Mouse (Mus musculus) neural tube, embryonic 10.5 days (tissue): ENCODE measurements around the gene Brd3os.

ENCODE experiments used
- DNase-seq: peaks from one replicate; pipeline ENCODE4 v3.0.0-alpha.2; 2017; ENCODE audit warnings: low spot score; ENCODE audit errors: extremely low spot score

The Brd3os gene

GRCm38 (mm10) chr2:27441767-27442707, at the start of gene Brd3os:
TSS of gene Brd3os (plus strand) at chr2:27442324.
- DNase-seq, result peak; percentile 98

- DNase-seq, result no peak
Measured at GRCm38 (mm10) chr2:27394158-27394832, 47.8 kb upstream of the Brd3os start.

GRCm38 (mm10) chr2:27396656-27397440, 45.3 kb upstream of the Brd3os start:
- no peak for DNase-seq

DNA sequence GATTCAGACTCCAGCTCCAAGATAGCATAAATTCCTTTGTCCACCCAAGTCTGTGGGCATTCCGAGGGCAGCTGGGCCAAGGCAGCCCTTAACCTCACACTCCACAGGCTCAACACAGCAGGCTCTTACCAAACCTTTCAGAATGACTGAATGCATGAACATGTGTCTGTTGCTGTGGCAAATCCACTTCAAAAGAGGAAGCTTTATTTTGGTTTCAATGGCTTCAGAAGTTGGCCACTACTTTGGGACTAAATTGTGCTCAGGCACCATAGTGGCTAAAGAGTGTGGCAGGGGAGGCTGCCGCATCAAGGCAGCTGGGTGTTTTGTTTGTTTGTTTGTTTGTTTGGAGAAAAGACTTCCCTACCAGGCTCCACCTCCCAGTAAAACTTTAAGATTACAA, 42.0 kb upstream of the Brd3os start:
- no peak for DNase-seq

DNA sequence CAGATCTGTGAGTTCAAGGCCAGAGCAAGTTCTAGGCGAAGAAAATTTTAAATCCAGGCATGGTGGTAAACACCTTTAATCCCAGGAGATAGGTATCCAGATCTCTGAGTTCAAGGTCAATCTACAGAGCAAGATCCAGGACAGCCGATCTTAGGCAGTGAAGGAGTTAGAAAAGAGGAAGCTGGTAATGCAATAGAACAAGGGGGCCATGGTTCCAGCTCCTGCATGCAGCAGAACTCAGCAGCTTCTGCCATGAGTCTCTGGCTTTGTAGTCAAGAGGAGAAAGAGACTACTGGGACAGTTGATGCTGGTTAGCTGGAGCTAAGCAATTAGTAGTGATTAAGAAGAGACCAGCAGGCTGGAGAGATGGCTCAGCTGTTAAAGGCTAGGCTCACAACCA, 40.6 kb upstream of the Brd3os start:
- no peak for DNase-seq

GRCm38 (mm10) chr2:27404375-27405093, 37.6 kb upstream of the Brd3os start:
- DNase-seq, result no peak

DNA sequence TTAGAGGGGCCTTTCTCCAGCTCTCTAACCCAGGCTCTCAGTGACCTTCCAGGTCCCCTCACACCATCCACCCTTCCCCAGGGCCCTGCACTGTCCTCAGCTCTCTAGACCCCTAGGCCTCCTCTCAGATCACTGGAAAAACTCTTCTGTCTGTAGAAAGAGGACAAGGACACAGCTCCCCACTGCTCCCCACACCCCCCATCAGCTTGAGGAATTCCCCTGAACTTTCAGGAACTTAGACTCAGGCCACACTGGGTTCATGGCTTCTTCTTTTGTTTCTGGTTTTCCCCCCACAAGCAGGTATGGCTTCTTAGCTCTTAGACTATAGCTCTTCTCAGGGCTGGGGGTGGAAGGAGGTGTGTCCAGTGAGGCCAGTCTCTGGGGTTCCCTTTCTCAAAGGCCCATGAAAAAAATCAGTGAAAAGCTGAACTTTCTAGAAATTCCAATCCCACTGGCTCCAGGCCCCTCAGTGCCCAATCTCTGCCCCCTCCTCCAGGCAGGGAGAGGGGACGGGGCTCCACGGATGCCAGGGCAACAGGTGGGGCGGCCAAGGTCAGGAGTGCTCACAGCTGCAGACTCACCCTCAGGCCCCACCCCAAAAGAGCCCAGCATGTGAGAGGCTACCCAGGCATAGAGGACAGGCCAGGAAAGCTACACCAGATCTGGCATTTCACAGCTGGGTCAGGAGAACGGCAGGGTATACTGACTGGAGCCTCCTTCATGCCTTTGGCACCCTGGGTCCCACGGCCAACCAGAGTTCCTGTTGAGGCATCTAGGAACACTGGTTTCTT, 36.8 kb upstream of the Brd3os start:
- DNase-seq, result no peak

DNA sequence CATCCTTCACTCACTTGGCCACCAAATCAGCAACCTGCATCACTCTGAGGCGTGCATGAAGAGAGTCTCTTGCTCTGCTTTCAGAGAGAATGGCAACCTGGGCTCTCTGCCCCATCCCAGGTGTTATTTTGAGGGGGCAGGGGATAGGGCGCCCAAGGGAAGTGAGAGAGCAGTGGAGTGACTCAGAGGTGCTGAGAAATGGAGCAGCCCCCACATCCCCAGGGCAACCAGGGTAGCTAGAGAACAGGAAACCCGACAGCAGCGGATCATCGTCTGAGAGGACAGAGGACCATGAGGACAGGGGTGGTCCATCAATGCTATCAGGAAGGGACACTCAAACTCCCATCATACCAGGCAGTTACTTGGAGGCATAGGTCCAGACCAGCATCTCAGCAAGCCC, 35.2 kb upstream of the Brd3os start:
- no peak for DNase-seq

DNA sequence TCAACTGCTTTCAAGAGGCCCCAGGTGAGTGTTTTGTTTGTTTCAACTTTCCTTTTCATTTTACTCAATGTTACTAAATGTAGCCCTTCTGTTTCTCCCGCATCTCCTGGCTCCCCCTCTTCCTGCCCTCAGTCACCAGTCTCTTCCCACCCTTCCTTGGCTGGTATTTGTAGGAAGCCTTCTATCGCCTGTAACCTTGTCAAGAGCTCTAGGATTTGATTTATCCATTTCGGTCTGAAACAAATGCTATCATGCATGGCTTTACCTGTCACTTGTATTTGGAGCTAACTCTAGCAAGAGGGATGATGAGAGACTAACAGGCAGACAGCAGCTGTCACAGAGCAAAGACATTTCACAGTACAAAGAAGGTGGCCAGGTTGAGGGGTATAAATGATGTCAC, 33.9 kb upstream of the Brd3os start:
- no peak for DNase-seq

DNA sequence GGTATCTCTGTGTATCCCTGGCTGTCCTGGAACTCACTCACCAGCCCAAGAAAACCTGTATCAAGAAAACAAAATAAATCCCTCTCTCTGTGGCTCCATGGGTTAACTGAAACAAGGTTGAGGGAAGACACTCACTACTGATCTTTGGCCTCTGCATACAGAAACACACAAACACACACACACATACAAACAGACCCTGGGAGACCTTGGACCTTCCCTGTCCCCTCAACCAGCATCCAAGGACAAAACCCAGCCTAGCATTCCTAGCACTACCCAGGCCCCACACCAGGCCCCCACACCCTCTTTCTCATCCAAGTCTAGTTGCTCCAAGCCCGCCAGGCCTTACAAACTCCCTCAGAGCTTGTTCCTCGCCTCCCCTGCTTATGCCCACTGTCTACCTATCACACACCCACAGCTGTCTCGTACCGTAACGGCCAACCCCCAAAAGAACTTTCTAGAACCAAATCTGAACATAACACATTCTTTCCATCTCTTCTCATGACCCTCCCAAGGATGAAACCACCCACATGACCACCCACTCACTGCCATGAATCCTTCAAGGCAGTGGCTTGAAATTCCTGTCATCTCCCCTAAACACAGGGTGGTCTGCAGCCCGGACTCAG, 31.5 kb upstream of the Brd3os start:
- no peak for DNase-seq

DNA sequence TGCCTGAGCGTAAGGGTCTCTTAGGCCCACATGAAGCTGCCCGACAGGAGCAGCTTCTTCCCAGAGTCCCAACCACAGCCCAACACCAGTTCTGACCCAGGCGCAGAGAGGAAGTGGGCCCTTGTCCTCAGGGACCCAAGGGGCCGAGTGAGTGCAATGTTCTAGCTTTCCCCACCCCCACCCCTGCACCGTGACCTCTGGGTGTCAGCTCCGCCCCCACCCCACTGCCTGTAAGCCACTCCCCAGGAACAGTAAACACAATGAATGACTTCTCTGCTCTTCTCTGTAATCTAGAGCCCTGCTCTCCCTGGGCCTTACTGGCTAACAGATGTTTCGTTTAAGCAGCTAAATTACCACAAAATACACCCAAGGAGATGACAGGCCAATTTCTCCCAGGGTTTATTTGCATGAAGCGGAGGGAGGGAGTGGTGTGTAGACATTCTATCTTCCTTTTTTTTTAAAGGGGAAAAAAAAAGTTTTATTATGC, 30.4 kb upstream of the Brd3os start:
- DNase-seq, result peak; percentile 57

GRCm38 (mm10) chr2:27412245-27412800, 29.8 kb upstream of the Brd3os start:
- no peak for DNase-seq

DNA sequence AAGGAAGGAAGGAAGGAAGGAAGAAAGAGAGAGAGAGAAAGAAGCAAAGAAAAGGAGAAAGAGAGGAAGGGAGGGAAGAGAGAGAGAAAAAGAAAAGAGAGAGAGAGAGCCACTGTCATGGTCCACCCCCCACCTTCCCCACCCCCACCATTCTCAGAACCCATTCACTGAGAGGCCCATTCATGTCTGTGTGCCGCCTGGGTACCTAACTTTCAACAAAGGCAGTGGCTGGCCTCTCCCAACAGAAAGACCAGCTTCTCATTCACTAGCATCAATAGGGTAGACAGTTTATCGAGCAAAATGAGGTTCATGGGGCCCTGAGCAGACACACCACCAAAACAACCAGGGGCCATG, 28.6 kb upstream of the Brd3os start:
- no peak for DNase-seq

DNA sequence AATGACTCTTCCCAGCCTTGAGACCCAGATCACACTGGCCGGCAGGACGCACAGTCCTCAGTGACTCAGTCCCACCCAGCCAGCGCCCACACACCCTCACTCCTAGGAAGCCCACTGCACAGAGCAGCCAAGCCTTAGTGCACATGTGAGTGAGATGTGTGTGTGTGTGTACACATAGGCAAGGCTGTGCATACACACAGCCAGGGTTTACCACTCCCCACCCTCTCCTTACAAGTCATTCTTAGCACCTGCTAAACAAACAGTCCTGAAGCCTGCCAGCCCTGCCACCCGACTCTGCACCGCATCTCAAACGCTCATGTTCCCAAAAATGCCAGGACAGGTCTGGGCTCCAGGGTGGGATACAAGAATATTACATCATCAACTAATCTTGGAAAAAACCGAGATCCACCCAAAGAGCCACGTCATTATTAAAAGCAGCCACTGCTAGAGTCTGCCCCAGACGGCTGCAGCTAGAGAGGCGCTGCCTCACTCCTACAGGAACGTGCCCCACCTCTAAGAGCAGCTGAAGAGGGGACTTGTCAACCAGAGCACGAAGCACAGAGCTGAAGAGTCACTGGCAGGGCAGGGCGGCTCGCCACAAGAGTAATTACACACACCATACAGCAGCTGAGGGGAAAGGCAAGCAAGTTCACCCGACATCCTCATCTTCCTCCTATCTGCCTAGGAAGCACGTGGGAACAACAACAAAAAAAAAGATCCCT, 28.0 kb upstream of the Brd3os start:
- no peak for DNase-seq

GRCm38 (mm10) chr2:27415060-27415783, 26.9 kb upstream of the Brd3os start:
- no peak for DNase-seq

DNA sequence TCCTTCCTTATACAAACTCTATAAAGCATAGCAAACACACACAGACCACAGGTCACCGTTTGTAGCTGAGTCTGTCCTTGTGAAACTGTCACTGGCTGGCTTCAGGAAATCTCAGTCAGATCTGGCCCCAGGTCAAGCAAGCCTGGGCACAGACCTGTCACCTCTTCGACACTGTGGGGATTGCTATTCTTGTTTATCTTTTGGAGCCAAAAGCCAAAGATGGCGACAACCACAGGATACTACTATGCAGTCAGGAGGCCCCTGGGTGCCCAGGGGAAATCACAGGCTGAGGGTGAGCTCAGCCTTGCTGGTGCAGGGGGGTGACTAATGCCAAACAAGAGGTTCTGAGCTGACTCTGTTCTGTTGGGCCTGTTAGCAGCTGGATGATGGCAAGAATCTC, 25.7 kb upstream of the Brd3os start:
- no peak for DNase-seq

DNA sequence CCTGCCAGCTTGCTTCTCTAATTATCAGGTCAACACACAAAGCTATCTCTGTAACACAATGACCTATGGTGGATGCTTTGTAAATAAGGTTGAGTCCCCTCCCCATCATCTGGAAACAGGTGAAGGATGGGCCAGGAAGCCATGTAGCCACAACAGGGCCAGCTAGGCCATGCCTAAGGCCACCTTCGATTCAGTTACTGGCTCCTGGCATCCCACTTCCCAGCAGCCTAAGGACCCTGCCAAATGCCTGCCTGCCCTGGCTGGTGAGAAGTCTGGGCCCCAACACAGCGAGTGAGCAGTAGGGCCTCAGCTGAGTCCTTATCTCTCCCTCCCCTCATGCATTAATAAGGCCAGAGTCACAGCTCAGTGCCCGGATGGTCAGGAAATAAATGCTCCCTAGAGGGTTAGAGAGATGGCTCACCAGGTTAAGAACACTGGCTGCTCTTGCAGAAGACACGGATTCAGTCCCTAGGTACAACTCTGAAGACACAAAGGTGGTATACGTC, 24.4 kb upstream of the Brd3os start:
- DNase-seq, result no peak

DNA sequence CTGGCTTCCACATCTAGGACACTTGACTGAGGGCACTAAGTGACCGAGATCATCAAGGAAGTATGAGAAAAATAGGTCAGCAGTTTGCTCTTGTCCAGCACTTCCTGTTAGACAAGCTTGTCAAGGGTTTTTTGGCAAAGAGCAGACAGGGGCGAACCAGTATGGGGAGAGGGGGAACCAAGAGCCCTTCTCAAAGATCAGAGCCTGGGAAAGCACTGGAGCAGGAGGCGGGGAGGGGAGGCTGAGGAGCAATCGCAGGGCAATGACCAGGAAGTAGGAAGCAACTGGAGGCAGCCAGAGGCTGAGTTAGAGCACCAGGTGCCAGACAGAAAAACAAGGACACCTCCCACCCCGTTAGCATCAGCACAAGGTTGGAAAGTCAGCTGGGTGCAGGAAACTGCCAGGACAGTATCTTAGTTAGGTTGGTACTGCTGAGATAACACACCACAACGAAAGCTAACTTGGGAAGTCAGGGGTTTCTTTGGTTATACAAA, 23.5 kb upstream of the Brd3os start:
- DNase-seq, result no peak
